Mouse (Mus musculus) lung, postnatal 25 days (tissue): ENCODE data around the gene Fbn1.
A peak's percentile ranks its signal among the peaks of the same experiment; 100 is the strongest.

Experiments
- DNase-seq: peaks from one replicate; pipeline ENCODE4 v3.0.0; 2022; ENCODE audit warnings: low spot score

Fbn1 gene

GRCm38 (mm10) chr2:125454781-125455180 lies 53.0 kb downstream of the Fbn1 start:
- no peak for DNase-seq

GRCm38 (mm10) chr2:125452369-125453097 lies 55.3 kb downstream of the Fbn1 start:
- no peak for DNase-seq

DNA sequence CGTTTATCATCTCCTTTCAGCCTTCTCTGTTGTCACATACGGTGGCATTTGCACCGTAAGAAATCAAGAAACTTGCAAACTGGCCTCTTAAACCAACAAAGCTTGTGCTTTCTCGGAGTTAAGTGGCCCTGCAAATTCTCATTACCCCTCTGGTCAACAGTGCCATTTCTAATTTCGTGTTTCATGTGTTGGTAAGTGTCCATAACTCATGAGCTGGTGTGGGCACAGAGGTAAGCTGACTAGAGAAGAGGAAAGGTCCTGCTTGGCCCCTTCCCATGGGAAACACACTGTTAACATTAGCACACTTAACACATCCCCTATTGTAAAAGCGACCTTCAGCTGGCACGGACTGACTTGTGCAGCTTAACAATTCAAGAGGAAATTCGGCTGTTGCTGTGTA lies 58.4 kb downstream of the Fbn1 start:
- no peak for DNase-seq

- peak; percentile 36 for DNase-seq
Measured at GRCm38 (mm10) chr2:125448881-125449280, 58.9 kb downstream of the Fbn1 start.

GRCm38 (mm10) chr2:125447274-125447898 lies 60.4 kb downstream of the Fbn1 start:
- DNase-seq: no peak

GRCm38 (mm10) chr2:125438381-125438780 lies 69.4 kb downstream of the Fbn1 start:
- DNase-seq: no peak

- no peak for DNase-seq
Measured at GRCm38 (mm10) chr2:125436240-125436639, 71.6 kb downstream of the Fbn1 start.

DNA sequence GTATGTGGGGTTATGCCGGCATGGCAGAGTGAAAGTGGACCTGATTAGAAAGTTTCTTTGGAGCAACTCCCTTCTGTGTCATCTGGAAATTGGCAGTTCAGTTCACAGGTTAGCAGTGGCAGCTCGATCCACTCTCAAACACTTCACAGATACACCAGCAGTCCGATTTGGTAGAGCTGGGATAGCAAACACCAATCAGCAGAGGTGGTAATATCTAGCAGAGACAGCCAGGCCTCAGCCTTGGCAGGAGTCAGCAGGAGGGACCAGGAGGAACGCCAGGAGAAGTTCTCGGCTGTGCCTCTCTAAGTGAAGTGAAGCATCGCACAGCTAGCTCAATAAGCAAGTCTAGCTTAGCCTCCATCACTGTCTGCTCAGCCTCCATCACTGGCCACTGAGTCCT lies 74.3 kb downstream of the Fbn1 start:
- DNase-seq: no peak

- DNase-seq: no peak
Measured at GRCm38 (mm10) chr2:125431491-125431890, 76.3 kb downstream of the Fbn1 start.

GRCm38 (mm10) chr2:125428811-125429438 lies 78.9 kb downstream of the Fbn1 start:
- DNase-seq: no peak

DNA sequence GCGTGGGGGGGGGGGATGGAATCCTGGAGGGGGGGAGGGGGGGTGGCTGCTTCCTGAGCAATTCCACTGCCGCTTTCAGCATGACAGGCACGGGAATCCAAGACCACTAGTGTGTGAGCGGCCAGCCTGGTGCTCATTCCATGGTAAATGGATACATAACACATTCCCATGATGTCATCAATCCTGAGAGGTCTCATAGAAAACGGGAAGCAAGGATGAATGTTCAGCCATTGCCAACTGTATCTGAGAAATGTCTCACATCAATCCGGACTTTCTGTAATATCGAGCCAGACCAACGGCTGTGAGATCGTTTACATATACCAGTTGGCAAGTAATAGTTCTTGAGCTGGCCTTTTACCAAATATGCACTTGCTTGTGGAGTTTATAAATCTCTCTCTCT lies 87.2 kb downstream of the Fbn1 start:
- DNase-seq: no peak

- no peak for DNase-seq
Measured at GRCm38 (mm10) chr2:125419681-125420080, 88.1 kb downstream of the Fbn1 start.

DNA sequence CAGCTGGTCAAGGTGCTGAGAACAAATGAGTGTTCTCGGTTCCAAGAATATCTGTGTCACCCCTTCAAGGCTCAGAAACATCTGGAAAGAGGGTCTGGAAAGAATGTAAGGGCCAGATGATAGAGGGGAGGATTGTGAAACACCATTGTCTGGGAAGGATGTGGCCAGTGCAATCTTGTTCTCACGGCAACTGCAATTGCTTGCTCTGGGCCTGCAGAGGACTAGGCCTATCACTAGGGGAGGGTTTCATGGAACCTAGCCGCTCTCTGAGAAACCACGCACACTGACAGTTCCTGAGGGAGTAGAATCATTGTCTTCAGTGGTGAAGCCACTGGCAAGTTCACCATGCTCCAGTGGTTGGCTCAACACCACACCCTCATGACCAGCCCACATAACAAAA lies 89.2 kb downstream of the Fbn1 start:
- DNase-seq: no peak

DNA sequence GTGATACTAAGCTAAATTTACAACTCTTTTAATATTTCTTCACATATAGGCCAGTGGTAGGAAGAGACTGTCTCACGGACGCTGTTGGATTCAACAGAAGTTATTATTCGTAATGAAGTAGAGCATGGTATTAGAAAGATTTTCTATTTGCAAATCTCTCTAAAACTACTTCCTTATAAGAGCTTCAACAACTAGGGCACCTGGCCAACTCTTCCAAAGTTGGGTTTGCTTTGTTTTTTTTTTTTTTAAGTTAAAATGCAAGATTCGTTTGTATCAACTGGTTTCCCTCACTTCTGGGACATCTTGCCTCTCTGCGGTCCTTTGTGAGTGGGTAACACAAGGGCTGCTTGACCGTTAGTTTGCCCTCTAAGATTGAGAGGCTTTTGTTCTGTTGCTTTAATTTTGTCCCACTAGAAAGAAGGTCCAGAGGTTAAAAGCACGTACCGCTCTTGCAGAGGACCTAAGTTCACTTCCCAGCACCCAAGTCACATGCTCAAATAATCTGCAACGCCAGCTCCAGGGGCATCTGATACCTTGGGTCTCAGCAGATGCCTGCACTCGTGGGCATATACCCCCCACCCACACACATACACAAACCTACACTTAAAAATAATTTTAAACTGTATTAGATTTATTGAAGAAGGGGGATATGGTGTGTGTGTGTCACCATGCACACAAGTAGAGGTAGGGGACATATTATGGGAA lies 91.1 kb downstream of the Fbn1 start:
- DNase-seq: no peak

DNA sequence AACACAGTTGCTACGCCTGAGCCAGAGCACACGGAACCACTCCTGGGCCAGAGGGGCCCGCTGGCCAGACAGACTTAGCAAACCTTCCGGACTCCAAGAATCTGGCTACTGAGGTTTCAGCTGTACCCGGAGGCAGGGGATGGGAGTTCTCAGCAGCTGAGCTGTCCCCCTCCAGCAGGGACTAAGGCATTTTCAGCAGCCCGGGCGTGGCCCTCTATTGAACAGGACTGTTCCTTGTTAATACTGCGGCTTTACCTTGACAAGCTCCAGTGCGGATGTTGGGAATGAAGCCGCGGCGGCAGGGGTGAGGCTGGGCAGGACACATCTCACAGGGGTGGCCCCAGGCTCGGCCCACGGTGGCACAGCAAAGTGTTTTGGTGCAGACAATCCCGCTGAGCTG lies 95.4 kb downstream of the Fbn1 start:
- no peak for DNase-seq

DNA sequence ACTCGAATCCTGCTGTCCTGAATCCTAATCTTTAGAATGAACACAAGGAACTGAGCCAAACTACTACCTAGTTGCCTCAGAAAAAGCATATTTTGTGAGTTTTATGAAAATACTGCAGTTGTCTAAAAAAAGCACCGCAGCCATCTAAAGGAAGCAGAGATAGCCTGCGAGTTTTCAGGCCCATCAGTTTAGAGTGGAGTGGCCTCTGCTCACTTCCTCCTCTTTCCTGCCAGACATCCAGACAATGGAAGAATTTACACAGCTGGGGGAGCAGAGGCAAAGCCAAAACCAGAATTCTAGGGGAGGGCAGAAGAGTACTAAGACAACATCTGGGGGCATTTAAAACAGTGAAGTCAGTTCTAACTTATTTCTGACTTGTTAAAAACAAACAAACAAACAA lies 96.0 kb downstream of the Fbn1 start:
- no peak for DNase-seq

DNA sequence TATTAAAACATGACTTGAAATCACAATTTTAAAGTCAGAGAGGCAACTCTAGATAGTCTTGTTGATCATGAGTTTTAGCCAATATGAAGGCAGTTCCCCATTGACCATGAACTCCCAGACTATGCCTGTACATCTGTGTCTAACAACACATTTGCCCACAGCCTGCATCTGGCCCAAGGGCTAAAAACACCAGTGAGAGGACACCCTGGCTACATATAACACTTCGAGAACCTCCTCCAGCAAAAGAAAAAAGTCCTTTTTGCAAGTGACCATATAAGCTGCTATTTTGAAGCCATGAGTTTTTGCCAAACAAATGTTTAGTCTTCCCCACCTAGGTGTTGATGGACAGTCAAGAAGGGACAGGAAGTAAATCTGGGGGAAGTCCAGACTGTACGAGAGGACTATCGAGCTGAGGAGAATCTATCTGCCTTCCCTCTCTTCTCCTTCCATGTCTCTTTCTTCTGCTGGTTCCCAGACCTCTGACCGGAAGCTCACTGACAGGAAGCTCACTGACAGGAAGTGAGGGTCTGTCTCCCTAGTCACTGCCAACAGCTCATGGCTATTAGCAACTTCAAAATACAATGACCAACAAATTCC lies 103.2 kb downstream of the Fbn1 start:
- peak; percentile 13 for DNase-seq

- no peak for DNase-seq
Measured at GRCm38 (mm10) chr2:125402276-125402675, 105.5 kb downstream of the Fbn1 start.

DNA sequence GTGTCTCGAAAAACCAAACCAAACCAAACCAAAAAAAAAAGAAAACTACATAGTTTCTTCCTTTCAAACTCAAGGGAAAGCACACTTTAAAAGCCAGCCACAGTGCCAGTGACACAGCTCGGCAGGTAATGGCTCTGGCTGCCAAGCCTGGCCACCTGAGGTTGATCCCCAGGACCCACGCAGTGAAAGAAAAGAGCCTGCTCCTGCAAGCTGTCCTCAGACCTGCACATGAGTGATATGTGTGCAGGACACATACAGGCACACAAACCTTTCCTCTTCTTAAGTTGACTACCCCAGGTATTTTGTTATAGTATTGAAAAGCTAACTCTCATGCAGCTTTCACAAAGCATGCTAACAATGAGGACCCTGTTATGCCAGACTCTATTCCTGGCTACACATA lies 107.7 kb downstream of the Fbn1 start:
- no peak for DNase-seq

DNA sequence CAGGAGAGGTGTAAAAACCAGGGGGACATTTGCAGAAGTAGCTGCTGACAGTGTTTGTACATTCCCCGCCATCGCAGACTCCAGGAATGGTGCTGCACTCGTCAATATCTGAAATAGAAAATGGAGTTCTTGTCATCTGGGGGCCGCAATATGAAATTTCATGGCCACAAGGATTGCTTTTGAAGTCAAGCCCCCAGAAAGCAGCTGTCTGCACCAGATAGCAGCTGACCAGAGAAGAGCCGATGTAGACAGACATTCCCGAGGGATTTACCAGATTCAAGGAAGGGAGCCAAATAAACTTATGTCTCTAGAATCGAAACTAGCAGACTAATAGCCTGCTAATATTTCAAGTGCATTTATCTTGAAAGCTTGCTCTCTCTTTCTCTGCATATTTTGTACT lies 110.0 kb downstream of the Fbn1 start:
- no peak for DNase-seq

DNA sequence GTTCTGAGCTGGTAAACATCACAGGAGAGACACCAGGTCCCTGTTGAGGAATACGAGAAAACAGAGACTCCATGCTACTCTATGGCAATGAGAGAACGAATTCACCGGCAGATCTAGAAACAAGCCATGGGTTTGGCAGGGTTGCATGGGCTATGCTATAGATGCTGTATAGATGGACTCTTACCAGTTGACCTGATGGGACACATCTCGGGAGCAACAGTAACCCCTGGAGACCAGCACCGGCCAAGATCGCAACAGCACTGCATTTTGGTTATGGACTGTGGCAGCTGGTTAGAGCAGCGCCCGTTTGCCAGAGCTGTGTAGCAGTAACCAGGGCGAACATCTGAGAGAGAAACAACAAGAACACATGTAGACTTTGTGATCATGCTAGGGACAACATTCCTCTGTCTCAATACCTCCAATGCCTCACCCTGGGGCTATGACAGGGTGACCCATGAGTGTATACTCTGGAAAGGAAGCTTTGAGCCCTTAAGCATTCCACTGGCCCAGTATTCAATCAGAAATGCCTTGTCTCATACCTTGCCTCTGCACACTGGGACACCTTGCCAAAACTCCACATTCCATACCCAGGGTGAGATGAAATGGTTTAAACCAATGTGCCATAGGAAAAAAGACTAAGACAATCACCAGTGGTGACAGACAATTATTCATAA lies 113.2 kb downstream of the Fbn1 start:
- no peak for DNase-seq

GRCm38 (mm10) chr2:125391582-125391981 lies 116.2 kb downstream of the Fbn1 start:
- no peak for DNase-seq
